Mouse (Mus musculus): ENCODE data around the gene Il13. TPM values are rescaled to one million over a fixed set of nuclear protein-coding genes. Genes with fewer than 3 reads are reported as not detected.

Il13 gene
- total RNA-seq (2021): not detected
- long read RNA-seq, experiment 1: 0 reads
- long read RNA-seq, experiment 2: 0 reads

- DNase-seq: no peak
Observed at GRCm38 (mm10) chr11:53634556-53634955, at the start of gene Il13. Gene Il13 (minus strand): TSS chr11:53634702.

- DNase-seq: no peak
Observed at GRCm38 (mm10) chr11:53682994-53683530, 48.6 kb upstream of the Il13 start.

- no peak for DNase-seq
Observed at GRCm38 (mm10) chr11:53682170-53682569, 47.7 kb upstream of the Il13 start.

- DNase-seq: no peak
Observed at GRCm38 (mm10) chr11:53681686-53682085, 47.2 kb upstream of the Il13 start.

GRCm38 (mm10) chr11:53680141-53680540, 45.6 kb upstream of the Il13 start:
- DNase-seq: no peak

- no peak for DNase-seq
Observed at GRCm38 (mm10) chr11:53671414-53671813, 36.9 kb upstream of the Il13 start.

- DNase-seq: no peak
Observed at GRCm38 (mm10) chr11:53664091-53664490, 29.6 kb upstream of the Il13 start.

GRCm38 (mm10) chr11:53662794-53663674, 28.5 kb upstream of the Il13 start:
- DNase-seq: no peak

GRCm38 (mm10) chr11:53657828-53658227, 23.3 kb upstream of the Il13 start:
- DNase-seq: no peak

GRCm38 (mm10) chr11:53657381-53657780, 22.9 kb upstream of the Il13 start:
- no peak for DNase-seq

- DNase-seq: no peak
Observed at GRCm38 (mm10) chr11:53656558-53657202, 22.2 kb upstream of the Il13 start.

- DNase-seq: no peak
Observed at GRCm38 (mm10) chr11:53655043-53655442, 20.5 kb upstream of the Il13 start.

- no peak for DNase-seq
Observed at GRCm38 (mm10) chr11:53652427-53652826, 17.9 kb upstream of the Il13 start.

- DNase-seq: no peak
Observed at GRCm38 (mm10) chr11:53651441-53651840, 16.9 kb upstream of the Il13 start.

- DNase-seq: no peak
Observed at GRCm38 (mm10) chr11:53644017-53644416, 9.5 kb upstream of the Il13 start.

GRCm38 (mm10) chr11:53642744-53643279, 8.3 kb upstream of the Il13 start:
- DNase-seq: no peak

GRCm38 (mm10) chr11:53637803-53638260, 3.3 kb upstream of the Il13 start:
- DNase-seq: no peak

GRCm38 (mm10) chr11:53637046-53637802, 2.7 kb upstream of the Il13 start:
- DNase-seq: no peak

- no peak for DNase-seq
Observed at GRCm38 (mm10) chr11:53636183-53636646, 1.7 kb upstream of the Il13 start.

GRCm38 (mm10) chr11:53635590-53636182, 1.2 kb upstream of the Il13 start:
- DNase-seq: no peak

GRCm38 (mm10) chr11:53633644-53634043, 858 bp downstream of the Il13 start:
- no peak for DNase-seq
